Comparison of ENCODE assay signal across 14 mouse cellular contexts in genomic region chr8:100769617-100770016, GRCm38 (mm10).
"Had no signal": no experiment of that assay in that cellular context is flagged by ENCODE, and none has a peak within 500 bp of the region (broad histone marks: within the 10 kb centered on the region; RNA-seq: fewer than 3 reads in every experiment).

No protein-coding gene starts in this region.

- H3K27me3 ChIP-seq: limb, embryonic 15.5 days; liver, embryonic 12.5 days had no signal

- DNase-seq: kidney, adult 8-10 months; kidney, postnatal 36 days; layer of hippocampus, adult 9-11 months; layer of hippocampus, postnatal 36 days; lung, embryonic 14.5 days; lung, postnatal 10 days; lung, postnatal 4 days; right cerebral cortex, adult 18-20 months; right cerebral cortex, postnatal 25 days; thymus, postnatal 36 days had no signal

- H3K27ac ChIP-seq: limb, embryonic 15.5 days; liver, embryonic 12.5 days had no signal

- H3K4me3 ChIP-seq: limb, embryonic 15.5 days; liver, embryonic 12.5 days had no signal

- H3K36me3 ChIP-seq: limb, embryonic 15.5 days; liver, embryonic 12.5 days had no signal

- H3K4me1 ChIP-seq: limb, embryonic 15.5 days; liver, embryonic 12.5 days had no signal

- ATAC-seq: liver, embryonic 12.5 days; midbrain, embryonic 16.5 days had no signal

- H3K4me2 ChIP-seq: limb, embryonic 15.5 days; liver, embryonic 12.5 days; lung, embryonic 14.5 days; midbrain, embryonic 11.5 days had no signal

- H3K9me3 ChIP-seq: limb, embryonic 15.5 days; liver, embryonic 12.5 days had no signal

- H3K9ac ChIP-seq: limb, embryonic 15.5 days; liver, embryonic 12.5 days; lung, embryonic 14.5 days had no signal
